Mouse (Mus musculus) megakaryocyte, embryonic 14.5 days (primary cell): ENCODE measurements around the gene Mxi1.

Experiments used
- FLI1 ChIP-seq: IDR thresholded peaks from 2 replicates; pipeline ENCODE4 v1.6.1; 2012; ENCODE audit warnings: low read length, inconsistent platforms, mixed read lengths
- GATA1 ChIP-seq: IDR thresholded peaks from 3 replicates; pipeline ENCODE4 v1.6.1; 2012; ENCODE audit warnings: mixed read lengths, low read length, inconsistent platforms, borderline replicate concordance

- no peak for TF ChIP-seq GATA1
- TF ChIP-seq FLI1 = no peak
These were observed 14.5 kb downstream of the Mxi1 start for GRCm38 (mm10) chr19:53324866-53325265.
